Comparison of ENCODE assay signal across 16 mouse cellular contexts in the genomic region with DNA sequence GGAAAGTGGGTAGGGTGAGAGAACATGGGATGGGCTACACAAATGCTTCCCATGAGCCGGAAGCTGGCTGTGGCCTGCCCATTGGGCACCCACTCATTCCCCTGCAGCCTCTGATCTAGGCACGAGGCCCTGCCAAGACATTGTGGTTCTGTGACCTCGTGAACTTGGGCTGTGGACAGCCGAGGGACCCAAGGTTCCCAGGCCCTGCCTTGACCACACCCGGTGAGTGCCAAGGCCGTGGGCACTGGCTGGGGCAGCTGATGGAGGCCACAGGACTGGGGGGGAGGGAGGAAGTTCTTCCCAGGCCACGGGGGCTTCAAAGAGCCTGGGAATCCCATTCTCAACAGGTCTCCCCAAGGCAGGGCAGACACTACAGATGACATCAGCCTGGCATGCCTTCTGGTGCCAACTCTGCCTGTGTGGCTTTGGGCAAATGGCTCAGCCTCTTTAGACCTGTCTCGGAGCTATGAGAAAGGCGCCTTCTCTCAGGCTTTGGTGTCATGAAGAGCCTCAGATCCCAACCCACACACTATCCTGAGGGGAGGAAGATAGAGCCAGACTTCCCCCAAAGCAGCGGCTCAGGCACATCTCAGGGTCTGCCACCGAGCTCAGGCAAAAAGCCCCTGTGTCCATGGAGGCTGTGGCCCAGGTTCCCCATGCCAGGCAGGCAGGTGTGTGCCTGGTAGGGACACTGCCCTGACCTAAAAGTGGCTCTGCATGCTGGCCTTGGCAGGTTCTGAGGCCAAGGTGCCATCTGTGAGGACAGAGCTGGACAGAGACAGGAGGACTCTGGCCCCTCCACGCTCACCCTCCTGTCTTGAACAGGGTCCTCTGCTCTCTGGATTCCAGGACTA. TPM values are rescaled to one million over a fixed set of nuclear protein-coding genes. Genes with fewer than 3 reads are reported as not detected.
DNase-seq lines count a peak whose midpoint lies in the region.
"Had no signal": no experiment of that assay in that cellular context is flagged by ENCODE, and none has a peak within 500 bp of the region (broad histone marks: within the 10 kb centered on the region; RNA-seq: fewer than 3 reads in every experiment).

No protein-coding gene starts in this region.

- DNase-seq in adrenal gland, adult (ENCODE audit: inconsistent age in 2 of 2, low spot score in 1 of 2): peak; percentile 51 to 73
- no peak for DNase-seq in adrenal gland, adult 18-20 months (ENCODE audit: low spot score in 2 of 2)
- DNase-seq in ovary, adult 18-20 months (ENCODE audit: low spot score): peak; percentile 57
- no peak for DNase-seq in ovary, postnatal 36 days (ENCODE audit: low spot score)
- DNase-seq in cerebellum, postnatal 25 days: peak; percentile 94 to 95
- no peak for DNase-seq in thymus, postnatal 10 days (ENCODE audit: low spot score in 2 of 2)
- no peak for DNase-seq in c-Kit-positive CD71-positive TER-119-positive erythroid progenitor cells, embryonic 14.5 days (ENCODE audit: low spot score)
- no peak for DNase-seq in thymus, adult 18-20 months
- DNase-seq: gastrocnemius, postnatal 10 days; heart, postnatal 36 days; kidney, adult 8-10 months; kidney, postnatal 36 days; liver, embryonic 13.5 days; lung, postnatal 10 days; retina, postnatal 1 day; thymus, adult 2 months had no signal

RNA-seq across cellular contexts. Expression of a gene that starts 4.2 kb away (rescaled TPM):
- under 1 TPM; 0.22 to 0.99 TPM for total RNA-seq in adrenal gland, adult 18-20 months (2021)
- total RNA-seq: heart, postnatal 36 days had no signal

Comparison
In these comparisons a context has a peak if more than half of its experiments do, and no peak if none do; other contexts are left out.
1. DNase-seq: peak in adrenal gland, adult (2 of 2), ovary, adult 18-20 months (single experiment) and cerebellum, postnatal 25 days (2 of 2); none in adrenal gland, adult 18-20 months (0 of 2), ovary, postnatal 36 days (single experiment), thymus, postnatal 10 days (0 of 2), c-Kit-positive CD71-positive TER-119-positive erythroid progenitor cells, embryonic 14.5 days (single experiment) and thymus, adult 18-20 months (0 of 2).